Mouse (Mus musculus): ENCODE measurements around the gene Cmas. TPM values are rescaled to one million over a fixed set of nuclear protein-coding genes. Genes with fewer than 3 reads are reported as not detected.

Gene Cmas
- total RNA-seq, 4 experiments from 2014 or later = 34.5 to 35.7 (median 34.7) TPM

GRCm38 (mm10) chr6:142752331-142753246 is 3.9 kb upstream of the Cmas start:
- DNase-seq = no peak

GRCm38 (mm10) chr6:142757334-142757965 is 964 bp downstream of the Cmas start:
- DNase-seq = no peak

GRCm38 (mm10) chr6:142757976-142758375 is 1.5 kb downstream of the Cmas start:
- no peak for DNase-seq

GRCm38 (mm10) chr6:142758562-142758961 is 2.1 kb downstream of the Cmas start:
- no peak for DNase-seq

- no peak for DNase-seq
These were observed 3.1 kb downstream of the Cmas start for GRCm38 (mm10) chr6:142759633-142760032.

- no peak for DNase-seq
These were observed 8.4 kb downstream of the Cmas start for GRCm38 (mm10) chr6:142764933-142765332.

GRCm38 (mm10) chr6:142767305-142767704 is 10.8 kb downstream of the Cmas start:
- no peak for DNase-seq

- DNase-seq = no peak
These were observed 13.4 kb downstream of the Cmas start for GRCm38 (mm10) chr6:142769896-142770295.

- no peak for DNase-seq
These were observed 15.2 kb downstream of the Cmas start for GRCm38 (mm10) chr6:142771643-142772042.

GRCm38 (mm10) chr6:142773566-142773965 is 17.1 kb downstream of the Cmas start:
- DNase-seq = no peak

- no peak for DNase-seq
These were observed 20.4 kb downstream of the Cmas start for GRCm38 (mm10) chr6:142776935-142777334.

- no peak for DNase-seq
These were observed 22.7 kb downstream of the Cmas start for GRCm38 (mm10) chr6:142779045-142779811.

- DNase-seq = no peak
These were observed 23.5 kb downstream of the Cmas start for GRCm38 (mm10) chr6:142779812-142780573.

- DNase-seq = no peak
These were observed 24.1 kb downstream of the Cmas start for GRCm38 (mm10) chr6:142780574-142781033.

- no peak for DNase-seq
These were observed 24.8 kb downstream of the Cmas start for GRCm38 (mm10) chr6:142781286-142781685.

GRCm38 (mm10) chr6:142785343-142785742 is 28.9 kb downstream of the Cmas start:
- DNase-seq = peak; percentile 21

GRCm38 (mm10) chr6:142786106-142786505 is 29.6 kb downstream of the Cmas start:
- DNase-seq = no peak

- no peak for DNase-seq
These were observed 31.8 kb downstream of the Cmas start for GRCm38 (mm10) chr6:142788042-142788987.

- no peak for DNase-seq
These were observed 33.2 kb downstream of the Cmas start for GRCm38 (mm10) chr6:142789736-142790135.

- no peak for DNase-seq
These were observed 35.9 kb downstream of the Cmas start for GRCm38 (mm10) chr6:142792241-142792968.
